Mouse (Mus musculus) lung, postnatal 36 days (tissue): ENCODE measurements at regions not wholly inside any gene's neighbourhood (a gene's known extent, or its start where the extent isn't known, plus 50 kb on each side); places are given as distances from the start of the nearest gene placed in this dataset.

Experiments
- DNase-seq: peaks from one replicate; pipeline ENCODE4 v3.0.0; 2022; ENCODE audit warnings: mixed read lengths

- peak; percentile 73 for DNase-seq
These were observed 52.2 kb upstream of the Otud4 start for GRCm38 (mm10) chr8:79587258-79587657.

- peak; percentile 77 for DNase-seq
These were observed 54.5 kb upstream of the Otud4 start for GRCm38 (mm10) chr8:79584966-79585365.

- peak; percentile 49 for DNase-seq
These were observed 56.1 kb upstream of the Otud4 start for GRCm38 (mm10) chr8:79583326-79583725.

GRCm38 (mm10) chr8:79582195-79582594, 57.2 kb upstream of the Otud4 start:
- no peak for DNase-seq

- peak; percentile 39 for DNase-seq
These were observed 63.3 kb upstream of the Otud4 start for GRCm38 (mm10) chr8:79576086-79576485.

GRCm38 (mm10) chr8:79575175-79575734, 64.2 kb upstream of the Otud4 start:
- DNase-seq, result no peak

- no peak for DNase-seq
These were observed 65.9 kb upstream of the Otud4 start for GRCm38 (mm10) chr8:79573491-79573890.

GRCm38 (mm10) chr8:79572526-79572925, 66.9 kb upstream of the Otud4 start:
- no peak for DNase-seq

- no peak for DNase-seq
These were observed 76.3 kb upstream of the Otud4 start for GRCm38 (mm10) chr8:79563101-79563500.

GRCm38 (mm10) chr8:79562669-79563068, 76.7 kb upstream of the Otud4 start:
- no peak for DNase-seq

GRCm38 (mm10) chr8:79562071-79562581, 77.3 kb upstream of the Otud4 start:
- no peak for DNase-seq

- no peak for DNase-seq
These were observed 78.0 kb upstream of the Otud4 start for GRCm38 (mm10) chr8:79561269-79562063.

GRCm38 (mm10) chr8:79559516-79559915, 79.9 kb upstream of the Otud4 start:
- DNase-seq, result no peak

GRCm38 (mm10) chr8:79554311-79554710, 85.1 kb upstream of the Otud4 start:
- no peak for DNase-seq

- no peak for DNase-seq
These were observed 89.3 kb upstream of the Otud4 start for GRCm38 (mm10) chr8:79550151-79550550.

GRCm38 (mm10) chr8:79548156-79548555, 91.3 kb upstream of the Otud4 start:
- no peak for DNase-seq

GRCm38 (mm10) chr8:79545866-79546373, 93.5 kb upstream of the Otud4 start:
- DNase-seq, result no peak

- DNase-seq, result no peak
These were observed 97.0 kb upstream of the Otud4 start for GRCm38 (mm10) chr8:79542461-79542860.

GRCm38 (mm10) chr8:79540053-79540452, 99.4 kb upstream of the Otud4 start:
- DNase-seq, result no peak

GRCm38 (mm10) chr8:79534271-79534889, 105.0 kb upstream of the Otud4 start:
- DNase-seq, result no peak

GRCm38 (mm10) chr8:79529556-79529955, 109.9 kb upstream of the Otud4 start:
- DNase-seq, result peak; percentile 5

- no peak for DNase-seq
These were observed 117.4 kb upstream of the Otud4 start for GRCm38 (mm10) chr8:79522040-79522439.

- DNase-seq, result no peak
These were observed 119.6 kb upstream of the Smad1 start for GRCm38 (mm10) chr8:79518966-79519365.
